Mouse (Mus musculus) C2C12 (cell line): Measurements from ENCODE around the gene Ccdc151. TPM values are rescaled to one million over a fixed set of nuclear protein-coding genes. Genes with fewer than 3 reads are reported as not detected.

ENCODE experiments used
- H3K27me3 ChIP-seq: one replicate; pipeline ENCODE4 v1.6.1; 2011; ENCODE audit not compliant: control insufficient read depth, insufficient read depth, insufficient read length
- H3K36me3 ChIP-seq: one replicate; pipeline ENCODE4 v1.6.1; 2011; ENCODE audit not compliant: control insufficient read depth, insufficient read depth
- H3K4me3 ChIP-seq: one replicate; pipeline ENCODE4 v1.5.1; 2011; ENCODE audit warnings: mild to moderate bottlenecking, control low read depth; ENCODE audit not compliant: poor library complexity, insufficient read depth, severe bottlenecking
- H3K79me2 ChIP-seq: one replicate; pipeline ENCODE4 v1.6.1; 2011; ENCODE audit not compliant: control insufficient read depth, insufficient read depth
- H3K79me3 ChIP-seq: one replicate; pipeline ENCODE4 v1.6.1; 2011; ENCODE audit warnings: low read depth, control low read depth
- H3ac ChIP-seq: one replicate; pipeline ENCODE3; 2011; ENCODE audit warnings: low read depth; ENCODE audit not compliant: control insufficient read depth, insufficient read length
- CEBPB ChIP-seq: IDR thresholded peaks from one replicate; pipeline ENCODE4 v1.6.1; 2011; ENCODE audit warnings: low read depth, mild to moderate bottlenecking, control low read depth, moderate library complexity
- CTCF ChIP-seq: IDR thresholded peaks from one replicate; pipeline ENCODE4 v1.5.1; 2011; ENCODE audit not compliant: control insufficient read depth, insufficient read depth, insufficient read length
- FOSL1 ChIP-seq: IDR thresholded peaks from one replicate; pipeline ENCODE4 v1.8.0; 2011; ENCODE audit warnings: mild to moderate bottlenecking, low read length; ENCODE audit not compliant: poor library complexity, insufficient read depth, severe bottlenecking
- MAX ChIP-seq: IDR thresholded peaks from one replicate; pipeline ENCODE4 v1.6.1; 2011; ENCODE audit warnings: mild to moderate bottlenecking, control low read depth
- MYOD1 ChIP-seq: IDR thresholded peaks from one replicate; pipeline ENCODE4 v1.6.1; 2011; ENCODE audit warnings: low read depth; ENCODE audit not compliant: control insufficient read depth, insufficient read length
- MYOG ChIP-seq: IDR thresholded peaks from one replicate; pipeline ENCODE4 v1.6.1; 2011; ENCODE audit not compliant: control insufficient read depth, insufficient read length; ENCODE audit errors: extremely low read depth
- USF1 ChIP-seq: IDR thresholded peaks from one replicate; pipeline ENCODE4 v1.6.1; 2011; ENCODE audit warnings: low read depth, mild to moderate bottlenecking, control low read depth, moderate library complexity
- polyA plus RNA-seq: library from polyadenylated mRNA; unstranded; fragments of >200 nt; fragmentation: generic; extraction: Trizol; gene quantifications from one replicate; pipeline ENCODE4 v1.2.1, GENCODE M21; 2012; ENCODE audit warnings: missing spikeins

Ccdc151 gene
- polyA plus RNA-seq, 1 experiment, result 0.21 TPM

DNA sequence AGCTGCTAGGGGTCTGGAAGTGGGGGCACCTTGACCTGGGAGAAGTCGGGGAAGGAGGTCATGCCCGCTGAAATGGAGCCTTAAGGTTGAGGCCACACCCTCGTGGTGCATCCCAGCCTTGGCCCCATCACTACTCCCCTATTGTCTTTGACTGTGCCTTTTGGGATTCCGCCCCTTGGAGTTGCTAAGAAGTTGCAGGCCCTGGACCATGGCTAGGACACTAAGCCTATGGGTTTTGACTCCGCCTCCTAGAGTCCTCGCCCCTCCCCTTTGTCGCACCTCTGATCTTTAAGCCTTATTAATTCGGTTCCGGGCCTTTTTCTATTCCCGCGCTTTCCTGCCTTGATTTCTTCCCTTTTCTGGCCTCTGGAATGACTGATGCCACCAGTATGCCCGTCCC lies 58.8 kb downstream of the Ccdc151 start:
- H3K27me3 ChIP-seq, result no peaks in the 10 kb centered on the region
- no peaks in the 10 kb centered on the region for H3K79me2 ChIP-seq
- no peaks in the 10 kb centered on the region for H3K36me3 ChIP-seq
- no peaks in the 10 kb centered on the region for H3K79me3 ChIP-seq
- no peak overlapping the region for H3ac ChIP-seq
- TF ChIP-seq MYOD1 (no peak), MAX (no peak), CTCF (no peak), MYOG (no peak), CEBPB (no peak), FOSL1 (no peak), USF1 (no peak)
- H3K4me3 ChIP-seq, result no peak overlapping the region

DNA sequence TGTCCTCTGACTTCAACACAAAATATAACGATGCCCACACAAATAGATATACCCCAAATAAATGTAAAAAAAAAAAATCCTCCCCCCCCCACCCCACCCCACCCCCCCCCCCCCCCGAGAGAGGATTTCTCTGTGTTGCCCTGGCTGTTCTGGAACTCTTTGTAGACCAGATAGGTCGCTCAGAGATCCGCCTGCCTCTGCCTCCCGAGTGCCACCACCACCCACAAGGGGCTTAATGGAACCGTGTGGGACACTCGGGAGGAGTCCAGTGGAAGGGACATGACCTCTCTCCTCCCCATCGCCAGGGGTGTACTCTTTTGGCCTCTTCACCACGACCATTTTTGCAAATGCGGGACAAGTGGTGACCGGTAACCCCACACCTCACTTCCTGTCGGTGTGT lies 59.4 kb downstream of the Ccdc151 start:
- no peak overlapping the region for H3K4me3 ChIP-seq
- no peaks in the 10 kb centered on the region for H3K36me3 ChIP-seq
- H3K79me2 ChIP-seq, result no peaks in the 10 kb centered on the region
- H3K27me3 ChIP-seq, result no peaks in the 10 kb centered on the region
- no peak overlapping the region for H3ac ChIP-seq
- H3K79me3 ChIP-seq, result no peaks in the 10 kb centered on the region
- TF ChIP-seq CTCF (no peak), FOSL1 (no peak), MYOD1 (no peak), USF1 (no peak), MAX (no peak), CEBPB (no peak), MYOG (no peak)

Other genes starting within 250 kb of the Ccdc151 start
- 80.1 TPM for gene Spc24, start 242.3 kb downstream of the Ccdc151 start, polyA plus RNA-seq
- gene Kank2, start 203.9 kb downstream of the Ccdc151 start, polyA plus RNA-seq, result 43.3 TPM
- gene Angptl8, start 167.1 kb downstream of the Ccdc151 start, polyA plus RNA-seq, result 0.04 TPM
- 12.1 TPM for gene Dock6, start 150.0 kb downstream of the Ccdc151 start, polyA plus RNA-seq
- gene Rab3d, start 84.4 kb downstream of the Ccdc151 start, polyA plus RNA-seq, result 12.2 TPM
- gene Ccdc159, start 75.2 kb downstream of the Ccdc151 start, polyA plus RNA-seq, result 1.1 TPM
- 17.2 TPM for gene Tmem205, start 75.1 kb downstream of the Ccdc151 start, polyA plus RNA-seq
- 11.6 TPM for gene Plppr2, start 65.6 kb downstream of the Ccdc151 start, polyA plus RNA-seq
- 8.7 TPM for gene Swsap1, start 46.9 kb downstream of the Ccdc151 start, polyA plus RNA-seq
- gene Epor, start 39.1 kb downstream of the Ccdc151 start, polyA plus RNA-seq, result 6.3 TPM
- 7.0 TPM for gene Rgl3, start 13.2 kb downstream of the Ccdc151 start, polyA plus RNA-seq
- gene Prkcsh, start 172 bp upstream of the Ccdc151 start, polyA plus RNA-seq, result 134 TPM
- 0.02 TPM for gene Elavl3, start 49.4 kb upstream of the Ccdc151 start, polyA plus RNA-seq
- not detected for gene Gm49318, start 68.6 kb upstream of the Ccdc151 start, polyA plus RNA-seq
- 8.0 TPM for gene Zfp653, start 68.7 kb upstream of the Ccdc151 start, polyA plus RNA-seq
- gene Ecsit, start 82.8 kb upstream of the Ccdc151 start, polyA plus RNA-seq, result 32.6 TPM
- 52.4 TPM for gene Cnn1, start 96.6 kb upstream of the Ccdc151 start, polyA plus RNA-seq
- 183 TPM for gene Elof1, start 114.5 kb upstream of the Ccdc151 start, polyA plus RNA-seq
- gene Acp5, start 133.1 kb upstream of the Ccdc151 start, polyA plus RNA-seq, result 0.08 TPM
- gene Pigyl, start 154.2 kb upstream of the Ccdc151 start, polyA plus RNA-seq, result 47.9 TPM
- gene Zfp872, start 185.5 kb upstream of the Ccdc151 start, polyA plus RNA-seq, result not detected
- gene Zfp809, start 223.1 kb upstream of the Ccdc151 start, polyA plus RNA-seq, result 4.5 TPM